8 mouse cellular contexts compared by ENCODE assay signal in the genomic region with DNA sequence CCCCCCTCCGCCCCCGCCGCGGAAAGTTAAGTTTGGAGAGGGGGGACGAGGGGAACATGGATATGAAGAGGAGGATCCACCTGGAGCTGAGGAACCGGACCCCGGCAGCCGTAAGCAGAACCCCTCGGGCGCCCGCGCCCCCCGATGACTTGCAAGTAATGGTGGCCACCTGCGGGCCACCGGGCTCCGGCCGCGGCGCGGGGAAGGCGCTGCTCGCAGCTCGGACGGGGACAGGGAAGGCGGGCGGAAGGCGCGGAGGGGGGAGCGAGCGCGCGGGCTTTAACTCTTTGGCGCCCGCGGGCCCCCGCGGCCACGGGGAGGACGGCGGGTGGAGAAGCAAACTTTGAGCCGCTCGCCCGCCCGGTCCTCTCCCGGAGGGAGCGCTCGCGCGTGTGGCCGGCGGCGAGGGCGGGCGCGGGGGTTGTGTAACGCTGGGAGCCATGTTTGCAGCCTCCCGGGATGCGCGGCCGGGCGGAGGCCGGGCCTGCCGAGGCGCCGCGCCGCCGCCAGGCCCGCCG. TPM values are rescaled to one million over a fixed set of nuclear protein-coding genes. Genes with fewer than 3 reads are reported as not detected.
DNase-seq lines count a peak whose midpoint lies in the region; ATAC-seq lines count a peak whose summit lies in the region.

No protein-coding gene starts in this region.

- H3K9ac ChIP-seq in embryonic facial prominence, embryonic 11.5 days (replicated peaks; ENCODE audit: low read length): peak overlapping the region; percentile 99

- H3K4me3 ChIP-seq in erythroblast, embryonic 14.5 days (replicated peaks): peak overlapping the region; percentile 96
- peak overlapping the region; percentile 97 for H3K4me3 ChIP-seq in embryonic facial prominence, embryonic 11.5 days (ENCODE audit: low read depth, low read length)

- no peaks in the 10 kb centered on the region for H3K9me3 ChIP-seq in erythroblast, embryonic 14.5 days (ENCODE audit: control insufficient read depth, low read length)
- H3K9me3 ChIP-seq in embryonic facial prominence, embryonic 11.5 days (replicated peaks; ENCODE audit: control insufficient read depth, low read length): no peaks in the 10 kb centered on the region

- ATAC-seq in erythroblast, adult 5-6 weeks (replicated peaks; ENCODE audit: low FRiP score, poor library complexity, severe bottlenecking): no peak
- peak; percentile 4; the same call in 1 of the 2 replicates for ATAC-seq in embryonic facial prominence, embryonic 11.5 days (replicated peaks; ENCODE audit: insufficient number of reproducible peaks, low FRiP score, low TSS enrichment, low read depth)

- peak; percentile 54 for DNase-seq in embryonic facial prominence, embryonic 11.5 days (ENCODE audit: low spot score)
- peak; percentile 68 to 74 for DNase-seq in heart, adult 9 months (ENCODE audit: low spot score in 2 of 2)
- DNase-seq in kidney, adult 9 months: peak; percentile 72
- peak; percentile 72 for DNase-seq in liver
- DNase-seq in naive thymus-derived CD4-positive, alpha-beta T cell, adult 2 months (ENCODE audit: low read depth): peak; percentile 79
- peak; percentile 71 to 90 for DNase-seq in spleen, postnatal 4 days (ENCODE audit: low spot score in 2 of 2)

- peaks cover 82% of the 10 kb centered on the region for H3K4me1 ChIP-seq in erythroblast, embryonic 14.5 days (ENCODE audit: control insufficient read depth)
- H3K4me1 ChIP-seq in embryonic facial prominence, embryonic 11.5 days (ENCODE audit: control insufficient read depth, insufficient read depth, low read length): peaks cover 4% of the 10 kb centered on the region; the same call in 1 of the 2 replicates

- H3K27me3 ChIP-seq in erythroblast, embryonic 14.5 days (ENCODE audit: control insufficient read depth): no peaks in the 10 kb centered on the region
- no peaks in the 10 kb centered on the region for H3K27me3 ChIP-seq in embryonic facial prominence, embryonic 11.5 days (ENCODE audit: control insufficient read depth, insufficient read depth, low read length)

- peaks cover 59% of the 10 kb centered on the region for H3K36me3 ChIP-seq in erythroblast, embryonic 14.5 days (ENCODE audit: control insufficient read depth)
- no peaks in the 10 kb centered on the region for H3K36me3 ChIP-seq in embryonic facial prominence, embryonic 11.5 days (replicated peaks; ENCODE audit: control insufficient read depth, insufficient read depth, low read depth, low read length)

- H3K27ac ChIP-seq in embryonic facial prominence, embryonic 11.5 days (replicated peaks; ENCODE audit: low read depth, low read length): peak overlapping the region; percentile 99

- 0% methylated on average over 42 of the region's 70 CpGs for WGBS in embryonic facial prominence, embryonic 11.5 days

- H3K4me2 ChIP-seq in embryonic facial prominence, embryonic 11.5 days (ENCODE audit: low read depth, low read length): peak overlapping the region; percentile 91

RNA-seq across cellular contexts. Expression of a gene that starts 0.6 kb away (rescaled TPM):
- polyA plus RNA-seq in erythroblast, embryonic 14.5 days (2012): 431 and 451 TPM in 2 replicates
- 423 and 438 TPM in 2 replicates for total RNA-seq in erythroblast, adult 5-6 weeks (2015; ENCODE audit: low replicate concordance)
- total RNA-seq in erythroblast, adult 5-6 weeks (2017; ENCODE audit: low replicate concordance): 88.0 and 170 TPM in 2 replicates
- polyA plus RNA-seq in embryonic facial prominence, embryonic 11.5 days (2014; fragmentation: Nextera tagmentation; extraction: Ambion mirVana): 327 and 354 TPM in 2 replicates

RNA-seq across cellular contexts. Expression of a gene that starts 37.7 kb away (rescaled TPM):
- polyA plus RNA-seq in erythroblast, embryonic 14.5 days (2012): 7.2 and 7.6 TPM in 2 replicates
- total RNA-seq in erythroblast, adult 5-6 weeks (2015; ENCODE audit: low replicate concordance): 17.3 and 25.7 TPM in 2 replicates
- 13.1 and 16.7 TPM in 2 replicates for total RNA-seq in erythroblast, adult 5-6 weeks (2017; ENCODE audit: low replicate concordance)
- 90.3 and 97.6 TPM in 2 replicates for polyA plus RNA-seq in embryonic facial prominence, embryonic 11.5 days (2014; fragmentation: Nextera tagmentation; extraction: Ambion mirVana)

RNA-seq across cellular contexts. Expression of a gene that starts 38.0 kb away (rescaled TPM):
- polyA plus RNA-seq in erythroblast, embryonic 14.5 days (2012): 36.9 and 40.4 TPM in 2 replicates
- total RNA-seq in erythroblast, adult 5-6 weeks (2015; ENCODE audit: low replicate concordance): 294 and 312 TPM in 2 replicates
- total RNA-seq in erythroblast, adult 5-6 weeks (2017; ENCODE audit: low replicate concordance): 420 and 452 TPM in 2 replicates
- polyA plus RNA-seq in embryonic facial prominence, embryonic 11.5 days (2014; fragmentation: Nextera tagmentation; extraction: Ambion mirVana): 13.9 and 16.7 TPM in 2 replicates

Comparison
In these comparisons a context has a peak if more than half of its experiments do, and no peak if none do; other contexts are left out.
1. RNA of a gene that starts 37.7 kb away (polyA plus RNA-seq): 90.3 to 97.6 TPM in embryonic facial prominence, embryonic 11.5 days; 7.2 to 7.6 TPM in erythroblast, embryonic 14.5 days; every median in the first group is over 10 times any median in the second.
2. Peak in every context shown above with its lines, with median percentiles within 50 percentile points of each other: DNase-seq.